Mouse (Mus musculus) left cerebral cortex, postnatal 25 days (tissue): Measurements from ENCODE around the gene Rpl14. TPM values are rescaled to one million over a fixed set of nuclear protein-coding genes. Genes with fewer than 3 reads are reported as not detected.

Experiments used
- DNase-seq, 2 experiments: peaks; one replicate each; pipeline ENCODE4 v3.0.0; 2022; ENCODE audit warnings: low spot score in 2 of 2, mixed read lengths in 1 of 2
- intact Hi-C: fragments of 180-260 bp; cut with DNase I; formaldehyde crosslinking; loops from one replicate; pipeline ENCODE4 v1.15.1; 2025
- total RNA-seq, 2 experiments: library from RNA; stranded (reverse); gene quantifications; 2 replicates each; pipeline ENCODE4 v1.2.3; 2021

The Rpl14 gene
- total RNA-seq, 2 experiments from 2014 or later = 244 to 268 TPM

DNA sequence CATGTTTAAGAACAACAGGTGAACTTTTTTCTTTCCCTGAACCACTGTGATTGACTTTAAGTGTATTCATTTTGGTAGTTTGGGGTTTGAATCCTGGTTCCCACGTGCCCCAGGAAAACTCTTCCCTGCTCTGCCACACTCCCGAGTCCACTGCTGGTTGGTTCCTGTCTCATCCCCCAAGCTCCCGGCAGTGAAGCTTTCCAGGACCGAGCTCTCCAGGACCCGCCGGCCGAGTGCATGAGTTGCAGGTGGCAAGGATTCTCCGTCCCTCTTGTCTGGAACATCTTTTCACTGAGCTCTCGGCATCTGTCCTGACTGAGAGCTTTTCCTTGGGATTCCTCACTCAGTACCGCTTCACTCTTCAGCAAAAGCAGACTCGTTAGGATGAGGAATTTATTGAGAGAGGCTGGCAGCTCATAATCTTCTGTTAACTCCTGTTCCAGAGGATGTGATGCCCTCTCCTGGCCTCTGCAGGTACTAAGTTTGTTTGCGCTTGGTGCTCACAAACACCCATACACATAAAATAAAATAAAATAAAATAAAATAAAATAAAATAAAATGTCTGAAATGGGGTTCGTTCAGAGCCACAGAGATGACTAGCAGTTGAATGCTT is 1.4 kb upstream of the Rpl14 start:
- DNase-seq = peak; percentile 43 to 61
- intact Hi-C loops = loop anchor here (5.0 to 10.0 kb wide), 3 partner anchors 128 to 805 kb away; no protein-coding TSS in a partner anchor

DNA sequence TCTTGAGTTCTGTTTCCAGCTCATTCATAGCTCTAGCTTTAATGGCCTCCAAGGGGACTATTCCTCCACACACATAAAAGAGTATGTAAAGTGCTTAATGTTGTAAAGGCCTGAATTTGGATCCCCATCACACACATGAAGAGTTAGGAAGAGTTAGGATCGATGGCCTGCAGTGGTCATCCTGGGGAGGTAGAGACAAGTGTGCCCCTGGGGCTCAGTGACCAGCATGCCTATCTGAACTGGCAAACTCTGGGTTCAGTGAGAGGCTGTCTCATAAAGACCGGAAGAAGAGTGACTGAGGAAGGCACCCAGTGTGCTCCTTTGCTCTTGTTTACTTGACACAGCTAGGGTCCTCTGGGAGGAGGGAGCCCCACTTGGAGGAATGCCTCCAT is 914 bp upstream of the Rpl14 start:
- intact Hi-C loops = loop anchor here (5.0 to 10.0 kb wide), 2 partner anchors 128 to 804 kb away; no protein-coding TSS in a partner anchor

DNA sequence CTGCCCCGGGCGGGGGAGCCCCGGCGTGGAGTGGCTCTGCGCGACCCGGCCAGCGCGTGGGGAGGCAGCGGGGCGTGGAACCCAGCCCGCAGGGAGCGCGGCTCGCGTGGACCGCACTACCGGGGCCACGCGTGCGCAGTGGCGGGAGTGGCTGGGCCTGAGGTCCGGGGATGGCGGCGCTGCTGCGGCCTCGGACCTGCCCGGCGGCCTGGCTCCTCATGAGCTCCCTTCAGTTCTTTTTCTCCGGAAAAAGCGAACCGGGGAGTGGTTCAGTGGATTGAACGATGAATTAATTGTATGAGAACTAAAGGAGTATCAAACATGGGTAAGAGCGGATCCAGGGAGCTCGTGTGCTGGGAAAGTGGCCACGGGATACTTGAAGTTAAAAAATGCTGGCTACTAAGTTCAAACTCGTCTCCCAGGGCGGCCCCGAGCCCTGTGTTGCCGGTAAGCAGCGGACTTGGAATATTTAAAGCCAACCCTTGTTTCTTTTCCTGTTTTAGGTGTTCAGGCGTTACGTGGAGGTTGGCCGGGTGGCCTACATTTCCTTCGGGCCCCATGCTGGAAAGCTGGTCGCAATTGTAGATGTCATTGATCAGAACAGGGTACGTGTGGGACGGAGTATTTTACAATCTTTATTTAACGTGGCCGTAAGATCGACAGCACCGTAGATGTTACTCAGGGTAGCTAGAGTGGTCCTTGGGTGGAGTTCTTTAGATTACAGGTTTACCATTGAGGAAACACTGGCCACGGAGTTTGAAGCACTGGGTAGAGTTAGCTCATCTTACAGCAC is 545 bp downstream of the Rpl14 start:
- DNase-seq = no peak
- intact Hi-C loops = loop anchor here (1.0 to 10.0 kb wide), 3 partner anchors 69 to 803 kb away; no protein-coding TSS in a partner anchor

More for the DNA sequence above, 914 bp upstream of the Rpl14 start:
- no peak for DNase-seq

DNA sequence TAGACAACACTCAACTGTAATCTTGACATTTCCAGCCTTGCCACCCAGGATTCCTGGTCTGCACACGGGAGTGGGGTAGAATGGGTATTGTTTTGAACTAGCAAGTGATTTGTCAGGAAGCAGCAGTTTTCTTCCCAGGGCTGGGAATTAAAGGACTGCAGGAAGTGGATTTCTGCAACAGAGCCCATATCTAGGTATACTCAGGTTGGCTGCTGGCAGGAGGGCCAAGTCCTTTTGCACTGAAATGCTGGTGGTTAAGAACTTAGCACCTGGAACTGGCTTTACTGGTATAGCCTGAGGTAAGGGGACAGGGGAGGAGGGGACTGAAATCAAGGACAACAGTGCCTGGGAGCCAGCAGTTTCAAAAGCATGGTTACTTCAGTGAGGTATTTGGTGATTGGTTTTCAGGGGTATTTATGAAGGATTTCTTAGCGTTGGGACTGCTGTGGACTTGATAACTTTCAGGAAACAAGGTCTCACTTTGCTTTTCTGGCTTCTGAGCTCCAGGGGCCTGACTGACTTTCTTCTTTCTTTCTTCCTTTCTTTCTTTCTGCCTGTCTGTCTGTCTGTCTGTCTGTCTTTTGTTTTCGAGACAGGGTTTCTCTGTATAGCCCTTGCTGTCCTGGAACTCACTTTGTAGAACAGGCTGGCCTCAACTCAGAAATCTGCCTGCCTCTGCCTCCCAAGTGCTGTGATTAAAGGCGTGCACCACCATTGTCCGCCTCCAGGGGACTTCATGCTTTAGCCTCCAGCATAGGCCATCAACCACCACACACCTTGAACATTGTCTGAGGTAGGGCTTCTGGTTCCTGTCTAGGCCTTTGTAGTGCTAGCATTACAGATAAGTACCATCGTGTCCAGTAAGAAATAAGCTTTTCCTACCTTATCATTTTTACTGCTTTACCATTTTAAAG is 4.8 kb downstream of the Rpl14 start:
- peak in 1 of 2 experiments; percentile 11 for DNase-seq
- intact Hi-C loops = loop anchor here (10.0 kb wide), 1 partner anchor 799 kb away; no protein-coding TSS in a partner anchor

DNA sequence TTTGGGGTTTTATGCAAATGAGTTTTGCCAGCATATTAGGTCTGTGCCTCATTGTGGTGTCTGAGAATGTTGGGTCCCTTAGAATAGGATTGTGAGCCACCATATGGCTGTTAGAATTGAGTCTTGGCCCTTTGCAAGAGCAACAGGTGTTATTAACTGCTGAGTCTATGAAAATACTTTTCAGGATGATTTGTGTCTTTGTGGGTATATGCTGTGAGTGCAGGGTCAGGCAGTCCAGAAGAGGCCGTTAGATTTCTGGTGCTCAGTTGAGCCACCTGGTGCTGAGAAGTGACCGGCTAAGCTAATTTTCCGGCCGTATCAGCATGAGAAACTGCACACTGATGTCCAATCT is 5.4 kb downstream of the Rpl14 start:
- intact Hi-C loops = loop anchor here (10.0 kb wide), 1 partner anchor 798 kb away; no protein-coding TSS in a partner anchor

DNA sequence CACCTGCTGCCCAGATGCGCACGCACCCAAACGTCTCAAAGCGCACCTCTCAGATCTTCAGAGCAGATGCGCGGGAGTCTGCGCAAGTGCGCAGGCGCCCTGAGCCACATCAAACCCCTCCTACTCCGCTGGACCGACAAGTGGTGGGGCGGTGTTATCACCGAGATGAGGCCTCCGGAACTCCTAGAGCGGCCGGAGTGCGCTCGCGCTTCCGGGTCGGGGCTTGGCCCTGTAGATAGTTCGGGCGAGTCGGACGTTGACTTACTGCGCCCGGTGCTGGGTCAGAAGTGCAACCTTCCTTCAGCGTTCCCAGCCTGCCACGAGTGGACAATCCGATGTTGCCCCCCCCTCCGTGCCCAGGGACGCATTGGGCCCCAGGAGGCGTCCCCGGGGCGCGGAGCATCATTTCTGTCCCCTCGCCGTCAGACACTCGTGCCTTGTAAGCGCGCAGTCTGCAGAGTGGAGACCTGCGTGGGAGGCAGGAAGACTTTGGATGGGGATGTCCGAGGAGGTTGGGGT is 5.9 kb downstream of the Rpl14 start:
- DNase-seq = peak; percentile 86 to 91

More for the DNA sequence above, 5.4 kb downstream of the Rpl14 start:
- no peak for DNase-seq

DNA sequence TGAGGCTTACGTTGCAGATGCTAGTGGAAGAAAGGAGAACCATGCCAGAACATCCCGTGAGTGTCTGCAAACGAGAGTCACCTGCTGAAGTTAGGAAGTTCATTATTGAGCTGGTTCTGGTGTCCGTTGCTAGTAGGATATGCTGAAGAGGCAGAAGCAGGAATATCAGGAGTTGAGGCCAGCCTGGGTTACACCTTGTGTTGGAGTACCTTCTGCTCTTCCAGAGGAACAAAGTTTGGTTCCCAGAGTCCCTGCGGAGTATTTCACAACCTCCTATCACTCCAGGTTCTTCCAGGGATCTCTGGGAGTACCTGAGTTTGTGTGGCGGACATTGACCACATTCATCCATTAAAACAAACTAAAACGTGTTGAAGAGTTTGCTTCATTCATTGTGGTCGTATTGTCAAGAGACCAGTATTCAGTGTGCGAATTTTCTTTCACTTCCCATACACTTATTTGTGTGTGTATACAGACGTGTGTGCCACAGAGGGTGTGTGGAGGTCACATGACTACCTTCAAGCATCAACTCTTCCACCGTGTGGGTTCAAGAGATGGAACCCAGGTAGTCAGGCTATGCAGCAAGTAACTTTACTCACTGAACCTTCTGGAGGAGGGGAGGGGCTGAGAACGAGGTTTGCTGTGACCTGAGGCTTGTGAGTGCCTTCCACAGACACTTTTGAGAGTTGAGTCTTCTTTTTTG is 6.6 kb downstream of the Rpl14 start:
- DNase-seq = no peak
- intact Hi-C loops = loop anchor here (10.0 kb wide), 1 partner anchor 797 kb away; no protein-coding TSS in a partner anchor

More for the DNA sequence above, 5.9 kb downstream of the Rpl14 start:
- intact Hi-C loops = loop anchor here (10.0 kb wide), 1 partner anchor 798 kb away; no protein-coding TSS in a partner anchor

DNA sequence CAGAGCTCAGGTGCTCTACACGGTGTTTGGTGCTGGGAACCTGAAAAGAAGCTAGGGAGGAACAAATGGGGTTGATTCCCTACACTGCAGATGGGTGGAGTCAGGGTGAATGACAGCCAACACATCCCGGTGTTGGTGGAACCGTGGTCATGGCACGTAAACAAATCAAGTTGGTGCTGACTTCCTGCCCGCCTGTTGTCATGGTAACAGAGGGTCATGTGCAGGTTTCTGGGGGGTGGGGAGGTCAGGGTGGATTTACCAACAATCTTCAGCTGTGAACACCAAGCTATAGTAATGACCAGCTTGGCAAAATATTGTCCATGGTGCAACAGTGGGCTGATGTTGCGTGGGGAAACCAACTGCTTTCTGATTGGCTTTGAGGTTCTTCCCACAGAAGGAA is 7.5 kb downstream of the Rpl14 start:
- intact Hi-C loops = loop anchor here (10.0 kb wide), 1 partner anchor 796 kb away; no protein-coding TSS in a partner anchor
- no peak for DNase-seq

DNA sequence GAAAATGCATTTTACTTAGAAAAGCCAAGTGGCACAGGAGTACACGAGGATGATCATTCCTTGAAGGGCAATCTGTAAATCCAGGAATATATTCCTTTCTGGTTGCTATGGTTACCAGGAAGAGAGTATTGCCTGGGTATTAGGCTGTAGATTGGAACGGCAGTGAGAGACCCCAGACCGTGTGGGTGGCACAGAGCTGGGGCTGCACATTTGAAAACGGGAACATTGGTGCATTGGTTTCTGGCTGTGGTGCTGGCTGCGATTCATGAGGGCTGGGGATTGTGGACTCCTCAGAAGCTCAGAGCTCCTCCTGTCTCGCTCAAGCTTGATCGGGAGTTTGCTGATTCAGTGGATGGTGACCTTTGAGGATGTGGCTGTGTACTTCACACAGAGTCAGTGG is 8.6 kb downstream of the Rpl14 start:
- no peak for DNase-seq
- intact Hi-C loops = loop anchor here (5.0 to 10.0 kb wide), 2 partner anchors 662 to 795 kb away; no protein-coding TSS in a partner anchor

DNA sequence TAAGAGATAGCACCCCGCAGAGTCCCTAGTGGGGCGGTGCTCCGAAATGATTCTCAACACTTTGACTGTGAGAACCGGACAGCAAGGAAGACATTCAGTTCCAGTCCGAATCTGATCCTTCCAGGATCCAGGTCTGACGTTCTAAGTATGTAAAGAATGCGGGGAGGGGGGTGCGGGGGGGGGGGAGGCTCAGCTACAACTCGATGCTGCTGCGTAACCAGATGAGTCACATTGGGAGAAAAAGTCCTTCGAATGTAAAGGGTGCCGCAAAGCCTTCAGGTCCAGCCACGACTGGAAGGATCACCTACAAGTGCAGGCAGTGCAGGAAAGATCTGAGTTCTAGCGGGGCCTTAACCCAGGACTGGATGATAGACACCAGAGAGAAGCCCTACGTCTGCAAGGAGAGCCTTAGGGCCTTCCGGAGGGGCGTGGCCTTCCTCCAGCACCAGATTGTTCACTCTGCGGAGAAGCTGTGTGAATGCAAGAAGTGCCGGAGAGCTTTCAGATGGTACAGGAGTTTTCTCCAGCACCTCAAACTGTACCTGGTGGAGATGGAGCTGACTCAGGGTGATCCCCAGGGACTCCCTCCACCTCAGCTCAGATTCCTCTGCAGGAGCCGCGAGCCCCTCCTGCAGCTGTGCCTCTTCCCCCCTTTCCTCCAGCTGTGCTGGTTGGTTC is 10.8 kb downstream of the Rpl14 start:
- peak; percentile 32 to 58 for DNase-seq

DNA sequence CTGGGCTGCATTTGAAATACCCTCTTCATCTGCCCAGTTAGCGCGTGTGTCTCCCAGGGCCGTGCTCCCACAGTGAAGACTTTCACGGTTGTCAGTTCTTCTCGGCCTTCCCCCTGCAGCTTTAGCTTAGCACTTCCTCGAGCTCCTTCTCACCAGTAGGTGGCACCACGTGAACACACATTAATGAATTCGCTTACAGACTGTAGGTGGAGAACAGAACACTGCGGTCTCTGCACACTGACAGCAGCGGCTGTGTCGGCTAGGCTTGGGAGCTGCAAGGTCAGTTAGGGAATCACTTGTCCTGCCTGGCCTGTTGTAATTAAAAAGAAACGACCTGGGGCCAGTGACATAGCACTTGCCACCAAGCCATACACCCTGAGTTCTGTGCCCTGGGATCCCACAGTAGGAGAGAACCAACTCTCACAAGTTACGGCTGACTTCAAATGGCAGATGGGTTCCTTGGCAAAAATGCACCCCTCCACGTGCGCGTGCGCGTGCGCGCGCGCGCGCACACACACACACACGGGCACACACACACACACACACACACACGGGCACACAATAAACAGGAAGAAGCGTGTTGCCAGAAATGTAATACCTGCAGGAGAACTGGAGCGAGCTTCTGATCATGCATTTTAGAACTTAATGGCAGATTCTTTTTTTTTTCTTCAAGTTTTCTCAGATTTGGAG is 11.5 kb downstream of the Rpl14 start:
- intact Hi-C loops = loop anchor here (5.0 kb wide), 1 partner anchor 660 kb away; no protein-coding TSS in a partner anchor
- DNase-seq = peak; percentile 87 to 94

More for the DNA sequence above, 10.8 kb downstream of the Rpl14 start:
- intact Hi-C loops = loop anchor here (5.0 kb wide), 1 partner anchor 660 kb away; no protein-coding TSS in a partner anchor

DNA sequence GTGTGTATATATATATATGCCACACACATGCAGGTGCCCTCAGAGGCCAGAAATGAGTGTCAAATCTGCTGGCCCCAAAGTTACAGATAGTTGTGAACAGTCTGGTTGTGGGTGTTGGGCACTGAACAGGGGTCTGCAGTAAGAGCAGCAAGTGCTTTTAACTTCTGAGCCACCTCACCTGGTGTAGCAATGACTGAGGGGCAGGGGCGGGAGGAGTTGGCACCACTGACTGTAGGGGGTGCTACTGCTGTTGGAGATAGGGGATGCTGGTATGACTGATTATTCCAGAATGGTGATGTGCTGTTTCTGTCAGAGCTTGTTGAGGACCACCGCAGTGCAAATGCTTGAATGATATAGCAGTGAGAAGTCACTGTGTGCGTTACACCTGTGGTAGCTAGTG is 12.1 kb downstream of the Rpl14 start:
- intact Hi-C loops = loop anchor here (5.0 kb wide), 1 partner anchor 659 kb away; no protein-coding TSS in a partner anchor
- no peak for DNase-seq

DNA sequence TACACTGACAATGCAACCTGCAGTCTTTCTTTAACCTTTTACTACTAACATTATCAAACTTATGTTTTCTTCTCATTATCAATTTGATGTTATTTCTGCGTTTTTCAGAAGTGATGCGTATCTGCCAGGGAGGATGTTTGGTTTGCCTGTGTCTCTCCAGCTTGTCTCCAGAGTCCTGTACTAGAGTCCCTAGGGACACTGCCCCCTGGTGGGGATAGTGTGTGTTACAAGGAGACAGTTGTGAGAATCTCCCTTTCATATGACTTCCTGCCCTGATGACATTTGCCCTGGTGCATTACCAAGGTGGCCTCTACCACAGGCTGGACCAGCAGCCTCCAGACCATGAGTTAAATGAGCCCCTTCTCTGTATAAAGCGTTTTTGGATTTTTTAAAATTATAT is 15.3 kb downstream of the Rpl14 start:
- peak; percentile 65 to 72 for DNase-seq
- intact Hi-C loops = loop anchor here (1.0 kb wide), 1 partner anchor 84 kb away; no protein-coding TSS in a partner anchor

DNA sequence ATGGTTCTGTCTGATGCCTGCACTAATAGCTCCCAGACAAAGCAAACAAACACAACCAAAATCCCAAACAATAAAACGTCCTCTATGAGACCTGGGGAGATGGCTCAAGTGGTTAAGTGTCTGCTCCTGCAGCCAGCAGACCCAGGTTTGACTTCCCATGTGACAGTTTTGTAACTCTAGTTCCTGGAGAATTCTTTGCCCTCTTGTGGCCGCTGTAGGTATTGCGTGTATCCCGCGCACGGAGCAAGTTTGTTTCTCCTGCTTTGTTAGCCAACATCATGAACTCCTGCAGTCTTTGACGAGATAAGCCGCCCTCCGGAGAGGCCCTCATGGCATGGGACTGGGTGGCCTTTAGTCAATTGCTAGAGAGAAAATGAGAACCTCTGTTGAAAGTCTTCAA is 20.2 kb downstream of the Rpl14 start:
- peak; percentile 64 to 68 for DNase-seq
- intact Hi-C loops = loop anchor here (1.0 kb wide), 1 partner anchor 90 kb away; no protein-coding TSS in a partner anchor

DNA sequence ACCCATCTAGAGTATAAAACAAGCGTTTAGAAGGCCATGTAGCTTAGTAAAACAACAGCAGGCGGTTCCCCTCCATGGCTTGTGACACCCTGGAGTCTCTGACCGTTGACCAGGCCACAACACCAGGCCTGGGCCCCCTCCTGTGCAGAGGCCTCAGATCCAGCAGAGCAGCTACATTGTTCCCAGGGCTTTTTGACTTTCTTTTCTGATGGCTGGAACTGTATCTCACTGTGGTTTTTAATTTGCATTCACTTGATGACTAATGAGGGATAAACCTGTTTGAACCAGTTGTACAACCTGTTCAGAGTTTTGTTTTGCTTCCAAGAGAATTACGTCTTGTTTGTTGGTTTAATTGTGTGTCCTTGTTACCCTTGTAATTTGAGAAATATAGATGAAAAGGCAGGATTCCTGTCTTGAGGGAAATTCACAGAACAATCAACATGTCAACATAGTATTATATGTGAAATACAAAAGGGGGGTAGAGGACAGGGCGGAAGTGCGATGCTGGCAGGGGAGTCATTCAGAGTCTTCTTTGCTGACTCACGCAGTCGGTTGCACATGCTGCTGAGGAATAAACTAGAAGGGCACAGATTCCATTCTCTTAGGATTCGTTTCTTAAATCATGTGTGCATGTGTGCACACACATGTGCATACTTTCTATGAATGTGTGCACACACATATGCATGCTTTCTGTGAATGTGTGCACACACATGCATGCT is 22.3 kb downstream of the Rpl14 start:
- DNase-seq = no peak
- intact Hi-C loops = no loop called here

DNA sequence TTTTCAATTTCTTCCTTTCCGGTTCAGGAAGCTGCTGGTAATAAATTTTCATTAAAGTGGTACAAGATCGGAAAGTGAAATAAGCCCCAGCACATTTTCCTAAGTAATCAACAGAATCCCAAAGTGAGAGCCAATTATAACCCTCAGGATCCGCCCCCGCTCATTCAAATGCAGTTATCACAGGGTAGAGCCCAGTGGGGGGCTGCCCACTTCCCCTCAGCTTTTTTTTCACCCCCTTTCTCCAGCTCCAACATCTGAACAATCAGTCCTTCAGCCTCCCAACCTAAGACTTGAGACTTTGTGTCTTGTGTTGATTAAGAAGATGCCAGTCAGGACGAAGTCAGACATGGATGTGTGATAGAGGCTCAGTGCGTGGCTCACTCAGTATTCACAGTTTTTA is 23.6 kb downstream of the Rpl14 start:
- DNase-seq = no peak
- intact Hi-C loops = no loop called here

DNA sequence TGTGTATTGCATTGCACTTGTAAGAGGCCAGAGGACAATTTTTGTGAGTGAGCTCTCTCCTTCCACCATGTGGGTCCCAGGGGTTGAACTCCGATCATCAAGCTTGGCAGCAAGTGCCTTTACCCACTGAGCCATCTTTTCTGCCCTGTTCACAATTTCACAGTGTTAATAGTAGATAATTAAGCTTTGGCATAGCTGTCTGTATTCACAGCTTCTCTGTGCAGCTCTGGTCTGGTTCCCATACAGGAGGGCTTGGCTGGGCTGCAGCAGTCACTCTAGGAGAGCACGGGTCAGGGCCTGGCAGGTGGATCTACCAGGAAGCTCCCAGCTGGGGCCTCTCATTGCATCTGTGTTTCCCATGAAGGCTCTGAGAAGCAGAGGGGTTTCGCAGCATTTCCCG is 24.1 kb downstream of the Rpl14 start:
- intact Hi-C loops = no loop called here
- no peak for DNase-seq
